In genomic region chr16:34066922-34067321, GRCm38 (mm10) we compare ENCODE assay signal across 13 mouse cellular contexts.
DNase-seq lines count a peak whose midpoint lies in the region; ATAC-seq and TF ChIP-seq lines count a peak whose summit lies in the region.
"Had no signal": no experiment of that assay in that cellular context is flagged by ENCODE, and none has a peak within 500 bp of the region (broad histone marks: within the 10 kb centered on the region; RNA-seq: fewer than 3 reads in every experiment).

No protein-coding gene starts in this region.

- H3K27me3 ChIP-seq in heart, embryonic 13.5 days (replicated peaks): no peaks in the 10 kb centered on the region
- H3K27me3 ChIP-seq in cerebellum, adult 2 months (ENCODE audit: control insufficient read depth, insufficient read depth, low read length): no peaks in the 10 kb centered on the region
- no peaks in the 10 kb centered on the region for H3K27me3 ChIP-seq in forebrain, embryonic 13.5 days
- H3K27me3 ChIP-seq: hindbrain, embryonic 15.5 days; limb, embryonic 12.5 days; midbrain, embryonic 15.5 days had no signal

- no peak for TF ChIP-seq POLR2A in cerebellum, adult 2 months (IDR thresholded peaks at IDR 0.05; ENCODE audit: borderline replicate concordance, insufficient read depth, low read length)

- peak overlapping the region; percentile 23 for H3K4me2 ChIP-seq in heart, embryonic 13.5 days
- H3K4me2 ChIP-seq in forebrain, embryonic 13.5 days: no peak overlapping the region
- H3K4me2 ChIP-seq: hindbrain, embryonic 15.5 days; limb, embryonic 12.5 days; midbrain, embryonic 15.5 days had no signal

- peaks cover 42% of the 10 kb centered on the region for H3K4me1 ChIP-seq in heart, embryonic 13.5 days
- no peaks in the 10 kb centered on the region for H3K4me1 ChIP-seq in cerebellum, adult 2 months (ENCODE audit: control insufficient read depth, insufficient read depth, low read length)
- H3K4me1 ChIP-seq in forebrain, embryonic 13.5 days: no peaks in the 10 kb centered on the region
- H3K4me1 ChIP-seq: embryonic facial prominence, embryonic 10.5 days; midbrain, embryonic 15.5 days had no signal

- peak; percentile 12 for DNase-seq in kidney, postnatal 14 days
- no peak for DNase-seq in kidney, adult 18-20 months
- peak; percentile 70 for DNase-seq in lung, postnatal 25 days (ENCODE audit: low spot score)
- DNase-seq in cerebellum, adult 2 months: no peak
- DNase-seq: cerebellum, adult 9-10 months; thymus, adult 18-20 months had no signal

- H3K9ac ChIP-seq in heart, embryonic 13.5 days: peak overlapping the region; percentile 73
- no peak overlapping the region for H3K9ac ChIP-seq in forebrain, embryonic 13.5 days
- H3K9ac ChIP-seq: hindbrain, embryonic 15.5 days; limb, embryonic 12.5 days; midbrain, embryonic 15.5 days had no signal

- no peak for TF ChIP-seq CTCF in cerebellum, adult 2 months (IDR thresholded peaks at IDR 0.05; ENCODE audit: borderline replicate concordance, insufficient read depth, low read depth, low read length)

- peak overlapping the region; percentile 91 for H3K27ac ChIP-seq in heart, embryonic 13.5 days (replicated peaks)
- no peak overlapping the region for H3K27ac ChIP-seq in cerebellum, adult 2 months (ENCODE audit: insufficient read depth, low read length)
- no peak overlapping the region for H3K27ac ChIP-seq in forebrain, embryonic 13.5 days
- H3K27ac ChIP-seq: embryonic facial prominence, embryonic 10.5 days; hindbrain, embryonic 15.5 days; limb, embryonic 12.5 days; midbrain, embryonic 15.5 days had no signal

- peaks cover 9% of the 10 kb centered on the region for H3K36me3 ChIP-seq in heart, embryonic 13.5 days
- peaks cover 6% of the 10 kb centered on the region; the same call in 1 of the 2 replicates for H3K36me3 ChIP-seq in forebrain, embryonic 13.5 days (ENCODE audit: poor library complexity, severe bottlenecking)
- H3K36me3 ChIP-seq: hindbrain, embryonic 15.5 days; limb, embryonic 12.5 days; midbrain, embryonic 15.5 days had no signal

- H3K4me3 ChIP-seq in heart, embryonic 13.5 days: no peak overlapping the region
- no peak overlapping the region for H3K4me3 ChIP-seq in cerebellum, adult 2 months (replicated peaks; ENCODE audit: insufficient read depth, low read depth, low read length)
- H3K4me3 ChIP-seq in forebrain, embryonic 13.5 days: no peak overlapping the region
- H3K4me3 ChIP-seq: embryonic facial prominence, embryonic 10.5 days; hindbrain, embryonic 15.5 days; limb, embryonic 12.5 days; midbrain, embryonic 15.5 days had no signal

- H3K9me3 ChIP-seq in heart, embryonic 13.5 days: no peaks in the 10 kb centered on the region
- no peaks in the 10 kb centered on the region for H3K9me3 ChIP-seq in forebrain, embryonic 13.5 days (replicated peaks)
- H3K9me3 ChIP-seq: embryonic facial prominence, embryonic 10.5 days; hindbrain, embryonic 15.5 days; limb, embryonic 12.5 days; midbrain, embryonic 15.5 days had no signal

- peak; percentile 22; the same call in 1 of the 2 replicates for ATAC-seq in granulocyte monocyte progenitor cell, adult 5-6 weeks (replicated peaks; ENCODE audit: poor library complexity, severe bottlenecking)
- ATAC-seq in heart, embryonic 13.5 days (ENCODE audit: extremely low read depth, insufficient number of reproducible peaks, low FRiP score, low TSS enrichment): peak; percentile 58; the same call in 1 of the 2 replicates
- ATAC-seq in forebrain, embryonic 13.5 days: no peak
- ATAC-seq: midbrain, embryonic 15.5 days had no signal

Comparison
In these comparisons a context has a peak if more than half of its experiments do, and no peak if none do; other contexts are left out.
1. DNase-seq: peak in kidney, postnatal 14 days (single experiment) and lung, postnatal 25 days (single experiment); none in kidney, adult 18-20 months (single experiment) and cerebellum, adult 2 months (0 of 2).